Mouse (Mus musculus) kidney, adult 2 months (tissue): ENCODE data around the gene Gak.

Source experiments
- CTCF ChIP-seq: fragments of 200-500 bp; conservative IDR thresholded peaks from 2 replicates; pipeline ENCODE4 v1.5.1; 2011; ENCODE audit warnings: low read depth, mild to moderate bottlenecking, control low read depth, low read length, moderate library complexity, mixed read lengths; ENCODE audit not compliant: insufficient read depth, insufficient read length
- POLR2A ChIP-seq: fragments of 200-500 bp; IDR thresholded peaks from one replicate; pipeline ENCODE4 v1.6.1; 2011; ENCODE audit warnings: low read depth, low read length, control low read depth

- TF ChIP-seq CTCF (no peak), POLR2A (no peak)
These were observed 80.4 kb downstream of the Gak start for GRCm38 (mm10) chr5:108549137-108549488.
